Mouse (Mus musculus): ENCODE data around the gene Surf6. TPM values are rescaled to one million over a fixed set of nuclear protein-coding genes. Genes with fewer than 3 reads are reported as not detected.
"Not testable (repeated sequence)": the region's sequence is repeated elsewhere in the genome, so short reads cannot be mapped to it uniquely, and the experiment has no call there.

Surf6 gene
- total RNA-seq, 1 experiment from 2014 or later: 68.0 TPM

DNA sequence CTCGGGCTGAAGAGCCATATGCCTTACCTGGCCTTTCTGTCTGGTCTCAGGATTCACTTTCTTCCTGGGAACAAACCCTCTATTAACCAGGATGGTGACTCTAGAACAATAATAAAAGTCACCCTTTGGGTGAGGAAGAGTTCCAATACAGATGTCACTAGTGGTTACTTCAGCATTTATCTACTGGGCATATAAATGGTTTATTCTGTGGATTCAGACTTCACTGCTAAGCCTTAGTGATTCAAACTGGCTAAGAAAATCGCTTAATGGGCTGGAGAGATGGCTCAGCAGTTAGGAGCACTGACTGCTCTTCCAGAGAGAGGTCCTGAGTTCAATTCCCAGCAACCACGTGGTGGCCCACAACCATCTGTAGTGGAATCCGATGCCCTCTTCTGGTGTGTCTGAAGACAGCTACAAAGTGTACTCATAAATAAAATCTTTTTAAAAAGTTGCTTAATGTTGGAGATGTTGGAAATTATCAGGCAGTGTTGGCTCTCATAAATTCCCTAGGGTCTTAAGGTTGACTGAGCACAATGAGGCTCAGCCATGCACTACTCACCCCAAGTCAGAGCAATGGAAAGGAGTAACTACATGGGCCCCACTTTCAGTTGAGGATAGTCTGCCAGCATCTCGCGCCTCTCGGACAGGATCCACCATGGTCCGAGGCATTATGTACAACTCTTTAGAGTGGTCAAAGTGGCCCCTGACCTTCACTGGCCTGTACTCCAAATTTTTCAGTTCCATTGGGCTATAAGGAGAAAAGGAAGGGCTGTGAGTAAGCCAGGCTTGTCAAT, 11.7 kb upstream of the Surf6 start:
- no peak for ATAC-seq (replicated peaks; ENCODE audit: low read depth, poor library complexity, severe bottlenecking)

DNA sequence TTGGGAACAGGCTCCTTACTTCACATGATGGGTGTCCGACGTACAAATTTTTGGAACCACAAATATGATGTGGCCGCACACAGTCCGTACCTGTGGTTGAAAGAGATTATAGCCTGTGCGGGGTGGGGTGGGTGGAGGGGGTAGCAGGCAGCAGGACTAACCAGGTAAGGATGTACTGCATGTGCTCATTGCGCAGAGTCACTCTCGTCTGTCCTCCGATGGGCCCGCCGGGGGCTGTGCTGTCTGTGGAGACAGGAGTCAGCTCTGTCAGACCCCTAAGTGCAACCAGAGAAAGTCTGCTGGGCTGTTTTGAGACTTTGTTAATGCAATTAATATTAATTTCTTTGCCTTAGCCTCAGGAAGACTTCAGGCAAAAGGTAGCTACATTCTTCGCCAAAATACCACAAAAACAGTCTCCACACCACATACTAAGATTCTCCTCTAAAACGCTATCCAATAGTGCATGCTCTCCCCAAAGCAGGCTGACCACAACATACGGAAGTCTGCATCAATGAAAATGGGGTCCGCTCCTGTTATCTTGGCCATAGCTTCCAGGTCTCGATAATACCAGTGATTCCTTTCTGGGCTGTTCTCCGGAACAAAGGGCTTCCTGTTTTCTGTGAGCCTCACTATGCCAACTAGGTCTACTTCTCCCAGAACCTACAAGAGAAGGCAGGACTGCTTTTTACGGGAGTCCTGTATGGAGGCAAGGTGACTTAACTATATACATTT, 10.9 kb upstream of the Surf6 start:
- ATAC-seq (replicated peaks; ENCODE audit: low read depth, poor library complexity, severe bottlenecking): no peak

DNA sequence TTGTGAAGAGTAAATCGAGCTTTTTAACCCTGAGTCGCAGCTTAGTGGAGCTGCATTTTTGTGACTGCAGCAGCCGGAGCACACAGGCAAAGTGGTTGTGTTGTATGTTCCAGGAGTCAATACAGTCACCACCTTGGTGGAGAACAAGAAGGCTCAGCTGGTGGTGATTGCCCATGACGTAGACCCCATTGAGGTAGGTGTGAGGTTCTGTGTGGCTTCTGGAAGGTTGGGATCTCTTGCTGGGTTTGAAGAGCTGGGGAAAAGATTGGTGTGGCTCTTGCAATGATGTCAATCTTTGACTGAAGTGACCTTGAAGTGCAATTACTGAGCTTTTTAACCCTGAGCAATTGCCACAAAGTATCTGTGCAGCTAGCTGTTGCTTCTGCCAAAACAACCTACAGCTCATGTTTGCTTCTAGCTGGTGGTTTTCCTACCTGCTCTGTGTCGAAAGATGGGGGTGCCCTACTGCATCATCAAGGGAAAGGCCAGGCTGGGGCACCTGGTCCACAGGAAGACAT, 9.6 kb upstream of the Surf6 start:
- ATAC-seq (replicated peaks; ENCODE audit: low read depth, poor library complexity, severe bottlenecking): no peak

DNA sequence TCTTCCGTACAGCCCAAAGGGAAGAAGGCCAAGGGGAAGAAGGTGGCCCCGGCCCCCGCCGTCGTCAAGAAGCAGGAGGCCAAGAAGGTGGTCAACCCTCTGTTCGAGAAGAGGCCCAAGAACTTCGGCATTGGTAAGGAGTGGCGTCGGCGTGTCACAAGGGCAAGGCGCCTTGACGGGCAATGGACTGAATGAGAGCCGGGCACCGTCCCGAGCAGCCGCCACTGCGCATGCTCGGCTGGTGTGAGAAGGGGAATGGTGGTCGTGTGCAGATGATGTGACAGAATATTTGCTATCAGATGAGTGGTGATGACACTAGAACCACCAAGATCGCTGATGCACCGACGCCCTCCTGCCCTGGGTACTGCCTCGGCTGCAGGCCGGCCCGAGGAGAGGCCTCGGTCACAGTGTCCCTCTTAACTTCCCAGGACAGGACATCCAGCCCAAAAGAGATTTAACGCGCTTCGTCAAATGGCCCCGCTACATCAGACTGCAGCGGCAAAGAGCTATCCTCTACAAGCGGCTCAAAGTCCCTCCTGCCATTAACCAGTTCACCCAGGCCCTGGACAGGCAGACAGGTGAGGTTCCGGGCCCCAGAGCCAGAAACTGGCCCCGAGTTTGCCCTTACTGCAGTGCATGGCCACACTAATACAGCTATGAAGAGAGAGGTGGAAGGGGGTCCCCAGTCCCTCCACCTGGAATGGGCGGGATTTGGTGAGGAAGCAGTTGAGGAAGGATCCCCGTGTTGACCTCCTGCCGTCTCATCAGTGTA, 8.5 kb upstream of the Surf6 start:
- ATAC-seq (replicated peaks; ENCODE audit: low read depth, poor library complexity, severe bottlenecking): no peak; the same call in 1 of the 2 replicates

DNA sequence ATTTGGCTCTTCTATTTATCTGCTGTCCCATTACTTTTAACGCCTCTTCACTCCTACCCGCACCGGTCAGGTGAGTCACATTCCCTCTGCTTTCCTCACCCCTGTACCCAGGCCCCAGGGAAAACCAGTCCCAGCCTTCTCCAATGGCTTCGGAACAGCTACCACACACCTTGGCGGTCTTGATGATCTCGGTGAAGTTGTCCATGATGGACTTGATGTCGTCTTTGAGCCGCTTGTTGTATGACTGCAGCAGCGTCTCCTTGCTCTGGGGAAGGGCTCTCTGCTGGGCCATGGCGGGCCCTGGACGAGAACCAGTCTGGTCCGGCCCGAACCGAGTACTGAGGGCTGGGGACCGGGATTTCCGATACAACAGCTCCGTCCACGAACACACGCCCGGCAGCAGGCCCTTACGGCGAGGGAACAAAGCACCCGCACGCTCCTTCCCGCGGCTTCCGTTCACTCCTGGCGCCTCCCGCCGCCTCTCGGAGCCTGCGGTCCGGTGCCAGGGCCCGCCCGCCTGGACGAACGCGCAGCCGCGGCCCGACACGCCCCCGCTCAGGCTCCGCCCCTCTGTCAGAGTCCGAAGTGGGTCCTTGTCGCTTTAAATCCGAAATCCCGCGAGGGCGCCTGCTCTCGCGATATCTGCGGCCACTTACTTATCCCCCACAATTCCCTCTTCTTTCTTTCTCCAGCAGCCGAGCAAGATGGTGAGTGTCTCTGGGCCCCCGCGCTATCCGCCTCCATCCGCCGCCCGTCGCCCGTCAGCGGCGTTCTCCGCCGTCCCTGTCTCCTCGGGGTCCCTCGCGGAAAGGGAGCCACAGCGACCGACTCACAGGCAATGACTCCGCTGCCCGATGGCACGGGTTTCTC, 7.7 kb upstream of the Surf6 start, which contains the start of the genes Med22 and Rpl7a:
Gene Med22 (minus strand): TSS at position 554 of the 870 bp plus-strand sequence.
Gene Rpl7a (plus strand): TSS at position 641 of the 870 bp plus-strand sequence.
- ATAC-seq (replicated peaks; ENCODE audit: low read depth, poor library complexity, severe bottlenecking): peak; percentile 76

DNA sequence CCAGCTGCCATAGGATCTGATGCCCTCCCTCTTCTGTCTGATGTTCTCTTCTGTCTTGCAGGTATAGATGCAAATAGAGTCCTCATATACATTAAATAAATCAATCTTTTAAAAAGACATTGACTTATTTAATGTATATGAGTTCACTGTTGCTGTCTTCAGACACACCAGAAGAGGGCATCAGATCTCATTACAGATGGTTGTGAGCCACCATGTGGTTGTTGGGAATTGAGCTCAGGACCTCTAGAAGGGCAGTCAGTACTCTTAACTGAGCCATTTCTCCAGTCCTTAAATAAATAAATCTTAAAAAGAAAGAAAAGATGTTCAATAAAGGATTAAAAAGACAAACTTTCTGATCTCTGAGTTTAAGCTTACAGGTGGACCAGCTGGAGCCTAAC, 6.7 kb upstream of the Surf6 start:
- ATAC-seq (replicated peaks; ENCODE audit: low read depth, poor library complexity, severe bottlenecking): no peak

DNA sequence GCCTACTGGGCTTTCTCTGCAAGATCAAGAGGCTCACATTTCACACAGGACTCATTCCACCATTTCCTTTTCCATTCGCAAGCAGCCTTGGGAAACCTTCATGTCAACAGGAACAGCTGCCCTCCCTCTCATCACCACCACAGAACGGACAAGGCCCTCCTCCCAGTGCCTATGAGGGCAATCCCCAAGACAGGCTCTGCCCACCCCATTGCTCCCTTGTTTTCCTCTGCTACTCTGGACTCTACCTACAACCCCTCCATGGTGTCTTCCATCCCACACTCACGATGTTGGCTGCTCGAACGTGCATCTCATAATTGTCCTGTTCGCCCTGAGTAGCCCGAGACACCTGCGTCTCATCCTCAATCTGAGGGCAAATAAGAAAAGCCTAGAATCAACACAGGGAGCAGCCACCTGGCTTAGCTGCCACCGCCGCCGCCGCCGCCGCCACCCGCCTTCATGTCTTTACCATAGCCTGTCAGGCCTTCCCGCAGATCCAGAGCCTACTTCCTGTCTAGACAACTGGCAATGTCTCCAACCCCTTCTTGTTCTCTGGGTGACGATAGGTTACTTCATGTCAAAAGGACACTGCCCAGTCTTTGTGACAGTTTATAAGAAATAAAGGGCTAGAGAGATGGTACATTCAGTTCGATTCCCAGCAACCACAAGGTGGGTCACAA, 6.2 kb upstream of the Surf6 start:
- no peak for ATAC-seq (replicated peaks; ENCODE audit: low read depth, poor library complexity, severe bottlenecking)

DNA sequence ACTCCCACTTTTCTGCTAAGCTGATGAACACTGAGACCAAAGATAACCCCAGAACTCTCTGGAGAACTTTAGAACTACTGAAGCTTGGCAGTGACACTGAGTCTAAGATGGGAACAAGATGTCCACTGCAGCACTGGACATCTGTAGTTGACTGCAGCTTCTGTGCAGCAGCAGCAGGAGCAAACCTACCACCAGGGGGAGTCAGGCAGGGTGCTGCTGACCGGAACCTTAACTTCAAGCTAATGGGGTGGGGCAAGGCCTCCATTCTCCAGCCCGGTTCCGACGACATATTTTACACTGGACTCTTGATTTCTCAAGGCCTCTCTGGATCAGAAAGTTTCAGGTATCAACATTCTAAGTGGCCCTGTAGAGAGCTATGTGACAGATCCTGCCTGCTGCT, 4.4 kb upstream of the Surf6 start:
- ATAC-seq (replicated peaks; ENCODE audit: low read depth, poor library complexity, severe bottlenecking): no peak

DNA sequence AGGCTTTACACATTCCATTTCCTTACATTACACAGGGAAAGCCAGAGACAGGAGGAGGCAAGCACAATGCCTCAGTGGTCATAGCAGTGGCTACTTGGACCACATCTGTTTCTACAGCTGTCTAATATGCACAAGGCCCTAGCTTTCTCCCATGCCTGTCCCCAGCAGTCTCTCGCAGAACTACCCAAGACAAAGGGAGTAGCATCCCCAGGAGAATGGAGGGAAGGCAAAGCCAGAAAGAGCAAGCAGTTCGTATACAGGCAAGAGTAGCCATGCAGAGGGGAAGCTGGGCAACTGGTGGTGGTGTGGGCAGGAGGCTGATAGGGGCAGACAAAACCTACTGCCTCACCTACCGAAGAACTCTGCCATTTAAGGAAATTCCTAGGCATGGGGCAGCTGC, 3.8 kb upstream of the Surf6 start:
- no peak for ATAC-seq (replicated peaks; ENCODE audit: low read depth, poor library complexity, severe bottlenecking)

DNA sequence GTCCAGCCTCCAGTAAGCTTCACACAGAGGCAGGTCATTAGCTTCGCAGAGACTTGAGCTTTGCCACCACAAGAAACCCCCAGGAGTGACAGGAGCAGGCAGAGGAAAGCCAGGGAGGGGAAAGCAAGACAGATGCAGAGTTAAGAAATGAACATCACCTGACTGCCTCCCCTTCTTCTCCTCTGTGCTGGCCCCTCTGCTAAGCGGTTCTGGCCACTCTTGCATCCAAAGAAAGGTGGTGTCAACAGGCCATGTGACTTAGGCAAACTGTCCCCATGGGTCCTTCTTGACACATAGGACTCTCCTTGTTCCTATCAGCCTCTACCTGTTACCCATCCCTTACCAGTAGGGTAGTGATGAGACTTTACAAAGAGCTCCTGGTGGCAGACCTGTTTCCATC, 3.3 kb upstream of the Surf6 start:
- no peak for ATAC-seq (replicated peaks; ENCODE audit: low read depth, poor library complexity, severe bottlenecking)

DNA sequence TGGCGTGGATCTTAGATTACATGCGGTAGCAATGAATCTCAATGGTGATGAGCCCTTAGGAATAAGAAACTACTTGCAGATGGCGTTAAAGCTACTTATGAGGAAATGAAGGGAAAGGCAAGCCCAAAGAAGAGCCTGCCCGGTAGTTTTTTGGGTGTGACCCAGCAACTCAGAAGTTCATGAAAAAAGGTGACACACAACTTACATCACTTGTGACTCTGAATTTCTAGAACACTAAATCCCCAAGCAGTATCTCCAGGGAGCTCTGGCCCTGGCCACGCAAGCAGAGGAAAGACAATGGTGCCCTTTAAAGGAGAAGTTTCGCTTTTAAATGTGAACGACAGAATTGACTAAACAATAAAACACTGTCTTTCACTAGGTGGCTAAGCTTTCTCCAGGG, 632 bp upstream of the Surf6 start:
- ATAC-seq (replicated peaks; ENCODE audit: low read depth, poor library complexity, severe bottlenecking): no peak

DNA sequence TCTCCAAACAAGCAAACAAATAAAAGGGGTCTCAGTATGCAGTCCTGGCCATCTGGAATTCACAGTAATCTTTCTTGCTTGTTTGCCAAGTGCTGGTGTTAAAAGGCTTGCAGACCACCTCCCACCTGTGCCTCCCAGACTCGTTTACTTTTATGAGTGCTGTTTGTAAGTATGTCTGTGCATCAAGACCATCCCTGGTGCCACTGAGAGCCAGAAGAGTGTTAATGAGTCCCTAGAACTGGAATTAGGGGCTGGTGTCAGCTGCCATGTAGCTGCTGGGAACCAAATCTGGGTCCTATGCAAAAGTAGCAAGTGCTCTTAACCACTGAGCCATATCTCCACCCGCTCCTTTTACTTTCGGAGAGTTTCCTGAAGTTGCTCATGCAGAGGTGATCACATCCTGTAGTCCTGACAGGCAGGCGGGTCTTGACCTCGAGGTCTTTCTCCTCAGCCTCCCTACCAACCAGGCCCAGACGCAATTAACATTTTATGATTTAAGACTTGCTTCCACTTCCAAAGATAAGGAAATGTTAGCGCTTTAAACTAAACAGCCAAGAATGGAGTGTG, 762 bp downstream of the Surf6 start:
- no peak for ATAC-seq (replicated peaks; ENCODE audit: low read depth, poor library complexity, severe bottlenecking)

DNA sequence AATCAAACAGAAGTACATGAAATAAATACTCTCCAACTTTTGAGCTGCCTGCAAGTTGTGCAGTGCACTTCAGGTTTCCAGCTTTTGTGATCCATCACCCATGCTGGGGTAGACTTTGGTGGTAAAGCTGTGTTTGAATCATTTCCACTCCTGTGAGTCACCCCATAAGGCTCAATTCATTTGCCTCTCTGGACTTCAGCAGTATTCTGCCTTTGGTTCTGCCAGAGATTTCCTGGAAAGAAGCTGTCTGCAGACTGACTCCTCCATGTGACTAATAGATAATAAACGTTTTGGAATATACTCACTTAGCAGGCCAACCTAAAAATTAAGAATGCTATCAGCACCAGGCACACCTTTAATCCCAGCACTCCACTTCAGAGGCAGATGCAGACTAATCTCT, 1.9 kb downstream of the Surf6 start:
- ATAC-seq (replicated peaks; ENCODE audit: low read depth, poor library complexity, severe bottlenecking): no peak

DNA sequence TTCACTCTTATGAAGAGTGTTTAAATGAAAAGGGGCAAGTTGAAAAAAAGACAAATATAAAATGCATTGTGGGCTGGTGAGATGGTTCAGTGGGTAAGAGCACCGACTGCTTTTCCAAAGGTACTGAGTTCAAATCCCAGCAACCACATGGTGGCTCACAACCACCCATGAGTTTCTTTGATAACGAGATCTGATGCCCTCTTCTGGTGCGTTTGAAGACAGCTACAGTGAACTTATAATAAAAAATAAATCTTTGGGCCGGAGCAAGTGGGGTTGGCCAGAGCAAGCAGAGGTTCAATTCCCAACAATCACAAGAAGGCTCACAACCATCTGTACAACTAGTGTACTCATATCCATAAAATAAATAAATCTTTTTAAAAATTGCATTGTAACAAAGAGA, 6.8 kb downstream of the Surf6 start:
- ATAC-seq (replicated peaks; ENCODE audit: low read depth, poor library complexity, severe bottlenecking): no peak

DNA sequence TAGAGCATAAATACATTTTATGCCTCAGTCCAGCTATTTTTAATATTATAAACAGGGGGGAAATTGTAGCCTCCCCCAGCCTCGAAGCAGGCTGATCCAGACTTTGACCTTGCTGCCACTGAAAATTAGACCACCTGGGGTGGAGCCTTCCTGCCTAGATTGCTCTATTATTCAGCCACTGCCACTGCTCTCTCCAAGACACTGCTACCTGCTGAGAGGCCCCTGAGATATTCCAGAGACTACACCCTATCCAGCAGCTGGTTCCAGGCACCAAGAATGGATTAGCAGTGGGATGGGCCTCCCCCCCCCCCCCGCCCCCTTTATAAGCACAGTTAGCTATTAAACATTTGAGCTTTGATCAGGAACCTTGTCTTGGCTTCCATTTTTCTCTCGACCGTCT, 16.5 kb downstream of the Surf6 start:
- not testable (repeated sequence) for ATAC-seq (replicated peaks; ENCODE audit: low read depth, poor library complexity, severe bottlenecking)

DNA sequence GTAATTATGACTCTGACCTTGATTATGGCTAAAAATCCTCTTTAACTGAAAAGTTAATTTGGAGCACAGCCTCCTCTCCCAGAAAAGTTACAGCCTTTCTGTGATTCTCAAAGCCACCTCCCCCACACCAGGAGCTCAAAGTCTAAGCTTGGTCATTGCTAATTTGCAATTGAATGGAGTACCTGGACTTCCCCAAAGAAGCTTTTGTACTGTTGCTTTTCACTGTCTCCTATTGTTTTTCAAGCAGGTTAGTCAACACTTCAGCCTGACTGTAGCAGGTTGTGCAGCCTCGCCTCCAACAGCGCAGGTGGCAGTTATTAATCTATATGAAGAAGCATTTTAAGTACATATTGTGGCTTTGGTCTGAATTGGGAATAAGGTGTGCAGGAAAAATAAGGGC, 17.1 kb downstream of the Surf6 start:
- ATAC-seq (replicated peaks; ENCODE audit: low read depth, poor library complexity, severe bottlenecking): not testable (repeated sequence)

DNA sequence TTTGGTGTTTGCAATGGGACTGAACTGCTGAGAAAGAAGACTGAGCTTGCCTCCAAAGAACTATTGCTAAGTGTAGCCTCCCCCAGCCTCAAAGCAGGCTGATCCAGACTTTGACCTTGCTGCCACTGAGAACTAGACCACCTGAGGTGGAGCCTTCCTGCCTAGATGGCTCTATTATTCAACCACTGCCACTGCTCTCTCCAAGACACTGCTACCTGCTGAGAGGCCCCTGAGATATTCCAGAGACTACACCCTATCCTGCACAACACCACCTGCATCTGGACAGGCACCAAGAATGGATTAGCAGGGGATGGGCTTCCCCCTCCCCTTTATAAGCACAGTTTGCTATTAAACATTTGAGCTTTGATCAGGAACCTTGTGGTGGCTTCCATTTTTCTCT, 24.1 kb downstream of the Surf6 start:
- ATAC-seq (replicated peaks; ENCODE audit: low read depth, poor library complexity, severe bottlenecking): no peak

DNA sequence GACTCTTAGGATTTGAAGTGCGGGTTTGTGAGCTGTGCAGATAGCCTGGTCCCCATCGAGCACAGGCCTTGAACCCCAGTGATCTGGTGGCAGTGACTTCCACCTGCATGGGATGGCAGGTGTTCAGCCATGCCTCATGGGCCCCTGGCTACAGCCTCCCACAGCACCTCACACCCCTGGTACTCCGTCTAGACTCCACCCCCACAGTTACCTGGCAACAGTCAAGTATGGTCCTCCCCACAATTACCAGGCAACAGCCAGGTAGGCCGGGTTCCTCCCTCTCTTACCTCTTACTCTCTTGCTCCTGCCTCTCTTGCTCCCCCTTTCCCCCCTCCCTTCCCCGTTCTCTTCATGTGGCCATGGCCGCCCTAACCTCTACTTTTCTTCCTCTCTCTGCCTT, 32.0 kb downstream of the Surf6 start:
- ATAC-seq (replicated peaks; ENCODE audit: low read depth, poor library complexity, severe bottlenecking): no peak

DNA sequence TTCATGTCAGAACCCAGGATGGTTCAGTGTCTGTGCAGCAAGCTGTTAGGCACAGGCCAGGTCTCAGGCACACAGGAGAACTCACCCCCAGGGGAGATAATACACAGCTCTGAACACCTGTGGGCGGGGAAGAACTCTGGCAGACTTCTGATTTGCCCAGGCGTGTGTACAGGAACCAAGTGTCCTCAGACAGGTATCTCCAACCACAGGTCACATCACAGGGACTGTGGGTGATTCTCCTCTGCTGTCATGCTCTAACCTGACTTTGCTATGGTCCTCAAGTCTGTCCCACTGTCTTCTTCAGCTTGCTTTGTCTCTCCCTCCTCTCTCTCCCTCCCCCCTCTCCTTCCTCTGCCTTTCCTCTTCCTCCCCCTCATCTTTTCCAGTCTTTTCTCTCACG, 37.8 kb downstream of the Surf6 start, which contains the start of gene Abo:
Gene Abo (minus strand): TSS at position 101 of the 400 bp plus-strand sequence.
- no peak for ATAC-seq (replicated peaks; ENCODE audit: low read depth, poor library complexity, severe bottlenecking)
